Mouse (Mus musculus) lung, embryonic 14.5 days (tissue): ENCODE measurements around the gene Bbs2. TPM values are rescaled to one million over a fixed set of nuclear protein-coding genes. Genes with fewer than 3 reads are reported as not detected.
"Not testable (repeated sequence)": the region's sequence is repeated elsewhere in the genome, so short reads cannot be mapped to it uniquely, and the experiment has no call there.

Experiments
- ATAC-seq: fragments of 200-750 bp; cut with Nextera tagmentation; 2 replicates; pipeline ENCODE4 v1.8.0; 2017; ENCODE audit warnings: mild to moderate bottlenecking, moderate TSS enrichment, moderate library complexity; ENCODE audit not compliant: insufficient read depth
- DNase-seq: peaks from one replicate; pipeline ENCODE4 v3.0.0-alpha.2; 2015
- H3K27ac ChIP-seq: fragments of 300-500 bp; sonication (generic); 2 replicates; pipeline ENCODE4 v1.5.1; 2014; ENCODE audit warnings: low read depth, mild to moderate bottlenecking, moderate library complexity
- H3K27me3 ChIP-seq: fragments of 300-500 bp; sonication (generic); 2 replicates; pipeline ENCODE4 v1.6.1; 2014; ENCODE audit warnings: low read length, control low read depth; ENCODE audit not compliant: insufficient read depth
- H3K36me3 ChIP-seq: fragments of 300-500 bp; sonication (generic); 2 replicates; pipeline ENCODE4 v1.6.1; 2014; ENCODE audit warnings: control low read depth; ENCODE audit not compliant: insufficient read depth
- H3K4me1 ChIP-seq: fragments of 300-500 bp; sonication (generic); 2 replicates; pipeline ENCODE4 v1.6.1; 2014; ENCODE audit warnings: antibody characterized with exemption, control low read depth; ENCODE audit not compliant: insufficient read depth
- H3K4me2 ChIP-seq: fragments of 300-500 bp; sonication (generic); 2 replicates; pipeline ENCODE4 v1.6.1; 2014; ENCODE audit warnings: mild to moderate bottlenecking
- H3K4me3 ChIP-seq: fragments of 300-500 bp; sonication (generic); 2 replicates; pipeline ENCODE4 v1.5.1; 2014; ENCODE audit warnings: low read depth, low read length
- H3K9ac ChIP-seq: fragments of 300-500 bp; sonication (generic); 2 replicates; pipeline ENCODE4 v1.6.1; 2014
- H3K9me3 ChIP-seq: fragments of 300-500 bp; sonication (generic); 2 replicates; pipeline ENCODE4 v1.6.1; 2016; ENCODE audit warnings: low read depth, low read length, control low read depth
- CTCF ChIP-seq: IDR thresholded peaks from 2 replicates; pipeline ENCODE4 v1.5.1; 2016; ENCODE audit warnings: antibody characterized with exemption, low read depth
- WGBS: fragments of 180-500 bp; shearing (Covaris S2); extraction: QIAGEN DNeasy Blood & Tissue Kit; methylation state at CpG from one replicate; pipeline ENCODE4 v1.1.7; 2014; 5-methylcytosine and 5-hydroxymethylcytosine counted together
- polyA plus RNA-seq: library from polyadenylated mRNA; unstranded; fragments of >200 nt; fragmentation: Nextera tagmentation; extraction: Ambion mirVana; gene quantifications from 2 replicates; pipeline ENCODE4 v1.2.1, GENCODE M21; 2014

Gene Bbs2
- polyA plus RNA-seq, 1 experiment from 2014 or later, result 12.0 TPM

- Histone ChIP-seq H3K27ac (no peak overlapping the region), H3K4me2 (no peak overlapping the region), H3K9me3 (no peaks in the 10 kb centered on the region), H3K27me3 (no peaks in the 10 kb centered on the region), H3K4me3 (no peak overlapping the region), H3K9ac (no peak overlapping the region), H3K4me1 (no peaks in the 10 kb centered on the region), H3K36me3 (peaks cover 29% of the 10 kb centered on the region)
- ATAC-seq (peak; percentile 17; the same call in 1 of the 2 replicates), DNase-seq (no peak)
- WGBS, result 48% methylated on average over 11 of the region's 11 CpGs
- TF ChIP-seq CTCF, result no peak
Observed at GRCm38 (mm10) chr8:94066121-94066863, 32.4 kb downstream of the Bbs2 start.

GRCm38 (mm10) chr8:94057157-94057854 lies 41.4 kb downstream of the Bbs2 start:
- Histone ChIP-seq H3K9ac (no peak overlapping the region), H3K36me3 (peaks cover 40% of the 10 kb centered on the region), H3K9me3 (no peaks in the 10 kb centered on the region), H3K27me3 (no peaks in the 10 kb centered on the region), H3K27ac (no peak overlapping the region), H3K4me1 (no peaks in the 10 kb centered on the region), H3K4me2 (no peak overlapping the region), H3K4me3 (no peak overlapping the region)
- ATAC-seq (no peak), DNase-seq (peak; percentile 80)
- WGBS, result 57% methylated on average over 6 of the region's 6 CpGs
- TF ChIP-seq CTCF, result peak; percentile 81

- Histone ChIP-seq H3K27me3 (no peaks in the 10 kb centered on the region), H3K27ac (no peak overlapping the region), H3K4me2 (no peak overlapping the region), H3K9me3 (no peaks in the 10 kb centered on the region), H3K36me3 (peaks cover 26% of the 10 kb centered on the region; the same call in 1 of the 2 replicates), H3K9ac (no peak overlapping the region), H3K4me3 (no peak overlapping the region), H3K4me1 (no peaks in the 10 kb centered on the region)
- 81% methylated on average over 12 of the region's 12 CpGs for WGBS
- no peak for DNase-seq
- ATAC-seq, result no peak
- TF ChIP-seq CTCF, result no peak
Observed at GRCm38 (mm10) chr8:94052696-94053095, 46.0 kb downstream of the Bbs2 start.

- DNase-seq (peak; percentile 6), ATAC-seq (no peak)
- H3K9ac ChIP-seq, result no peak overlapping the region
- WGBS, result 70% methylated on average over 2 of the region's 2 CpGs
- H3K4me2 ChIP-seq, result no peak overlapping the region
- H3K4me1 ChIP-seq, result no peaks in the 10 kb centered on the region
- no peaks in the 10 kb centered on the region for H3K9me3 ChIP-seq
- no peak overlapping the region for H3K27ac ChIP-seq
- H3K36me3 ChIP-seq, result peaks cover 6% of the 10 kb centered on the region; the same call in 1 of the 2 replicates
- H3K4me3 ChIP-seq, result no peak overlapping the region
- H3K27me3 ChIP-seq, result no peaks in the 10 kb centered on the region
- no peak for TF ChIP-seq CTCF
Observed at GRCm38 (mm10) chr8:94047845-94048244, 50.9 kb downstream of the Bbs2 start.

- 5% methylated on average over 15 of the region's 15 CpGs for WGBS
- Histone ChIP-seq H3K9me3 (no peaks in the 10 kb centered on the region), H3K27me3 (no peaks in the 10 kb centered on the region), H3K4me2 (peak overlapping the region; percentile 72), H3K9ac (peak overlapping the region; percentile 55), H3K27ac (no peak overlapping the region), H3K4me3 (peak overlapping the region; percentile 66), H3K36me3 (no peaks in the 10 kb centered on the region), H3K4me1 (peaks cover 7% of the 10 kb centered on the region; the same call in 1 of the 2 replicates)
- no peak for TF ChIP-seq CTCF
- DNase-seq, result peak; percentile 40
- no peak for ATAC-seq
Observed at GRCm38 (mm10) chr8:94037806-94038205, 60.9 kb downstream of the Bbs2 start.

GRCm38 (mm10) chr8:94036944-94037524 lies 61.7 kb downstream of the Bbs2 start, which contains the start of the genes Nudt21 and Ogfod1:
Gene Nudt21 (minus strand): TSS chr8:94037031.
Gene Ogfod1 (plus strand): TSS chr8:94037198.
- H3K4me1 ChIP-seq, result peaks cover 7% of the 10 kb centered on the region; the same call in 1 of the 2 replicates
- H3K36me3 ChIP-seq, result no peaks in the 10 kb centered on the region
- TF ChIP-seq CTCF, result no peak
- ATAC-seq (peak; percentile 99), DNase-seq (peak; percentile 99)
- peak within 1 kb of the TSS; percentile 83 for H3K4me2 ChIP-seq
- WGBS, result under 1% methylated on average over 40 of the region's 41 CpGs
- H3K9me3 ChIP-seq, result no peaks in the 10 kb centered on the region
- H3K27ac ChIP-seq, result peak within 1 kb of the TSS; percentile 84
- H3K9ac ChIP-seq, result peak within 1 kb of the TSS; percentile 72
- peak within 1 kb of the TSS; percentile 66 for H3K4me3 ChIP-seq
- no peaks in the 10 kb centered on the region for H3K27me3 ChIP-seq

- Histone ChIP-seq H3K4me3 (peak overlapping the region; percentile 66), H3K27ac (peak overlapping the region; percentile 84), H3K4me2 (peak overlapping the region; percentile 83), H3K9ac (peak overlapping the region; percentile 72)
- ATAC-seq (peak; percentile 94), DNase-seq (peak; percentile 88)
- WGBS, result under 1% methylated on average over 22 of the region's 32 CpGs
- H3K4me1 ChIP-seq, H3K27me3 ChIP-seq, H3K9me3 ChIP-seq, H3K36me3 ChIP-seq: not testable (repeated sequence)
Observed at GRCm38 (mm10) chr8:94036541-94036940, 62.2 kb downstream of the Bbs2 start.
